Mouse (Mus musculus): Measurements from ENCODE around the gene Guca2b.

The Guca2b gene

DNA sequence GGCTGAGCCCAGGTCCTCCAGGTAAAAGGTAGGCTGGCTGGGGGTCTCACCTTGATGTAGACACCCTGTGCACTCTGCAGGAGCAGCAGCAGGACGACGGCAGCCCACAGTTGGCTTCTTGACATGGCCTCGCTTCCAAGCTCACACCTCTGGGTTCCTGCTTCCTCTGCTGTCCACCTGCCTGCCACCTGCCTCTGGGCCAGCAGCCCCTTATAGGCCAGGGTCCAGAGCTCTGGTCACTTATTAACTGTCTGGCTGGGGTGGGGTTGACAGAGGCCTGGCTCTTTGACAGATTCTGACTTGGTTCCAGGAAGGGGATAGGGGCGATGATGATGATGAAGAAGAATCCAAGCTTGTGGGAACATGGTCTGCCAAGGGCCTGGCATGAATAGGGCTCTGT lies at the start of gene Guca2b:
Guca2b (minus strand) TSS at position 224 of the 400 bp plus-strand sequence.
- DNase-seq (ENCODE audit: low spot score in 2 of 2), result no peak

DNA sequence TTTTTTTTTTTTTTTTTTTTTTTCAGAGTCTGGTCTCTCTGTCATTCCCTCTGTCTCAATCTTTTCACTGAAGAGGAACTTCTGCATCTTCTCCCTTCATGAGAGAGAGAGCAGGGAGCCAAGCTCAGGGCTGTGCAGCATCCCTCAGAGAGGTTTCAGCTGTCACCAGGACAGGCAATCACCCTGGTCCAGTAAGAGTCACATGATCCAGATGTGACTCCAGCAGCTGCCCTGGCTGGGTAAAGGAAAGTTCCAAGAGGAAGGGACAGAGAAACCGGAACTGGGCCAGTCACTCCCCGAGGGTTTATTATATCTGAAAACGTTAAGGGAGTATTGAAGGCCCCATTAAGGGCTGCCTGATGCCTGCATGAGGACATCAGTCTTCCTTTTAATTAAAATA lies 49.0 kb upstream of the Guca2b start:
- peak; percentile 74 to 81 for DNase-seq (ENCODE audit: low spot score in 2 of 2)

DNA sequence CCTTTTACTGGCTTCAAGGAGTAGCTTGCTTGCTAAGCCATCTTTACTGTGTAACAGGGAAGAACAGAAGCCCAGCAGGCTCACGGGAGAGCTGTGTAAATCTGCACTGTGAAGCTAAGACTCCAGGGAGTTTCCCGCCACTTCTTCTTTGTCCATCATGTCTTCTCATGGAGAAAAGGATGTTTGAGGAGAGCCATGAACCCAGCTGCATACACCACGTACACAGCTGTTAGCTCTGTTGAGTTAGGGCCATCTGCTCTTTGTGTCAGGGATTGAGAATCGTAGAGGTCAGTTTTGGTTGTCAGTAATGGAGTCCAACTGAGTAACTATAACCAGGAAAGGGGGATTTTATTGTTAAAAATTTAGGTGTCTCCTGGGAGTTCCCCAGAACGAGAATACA lies 48.6 kb upstream of the Guca2b start:
- peak; percentile 36 to 38 for DNase-seq (ENCODE audit: low spot score in 2 of 2)

DNA sequence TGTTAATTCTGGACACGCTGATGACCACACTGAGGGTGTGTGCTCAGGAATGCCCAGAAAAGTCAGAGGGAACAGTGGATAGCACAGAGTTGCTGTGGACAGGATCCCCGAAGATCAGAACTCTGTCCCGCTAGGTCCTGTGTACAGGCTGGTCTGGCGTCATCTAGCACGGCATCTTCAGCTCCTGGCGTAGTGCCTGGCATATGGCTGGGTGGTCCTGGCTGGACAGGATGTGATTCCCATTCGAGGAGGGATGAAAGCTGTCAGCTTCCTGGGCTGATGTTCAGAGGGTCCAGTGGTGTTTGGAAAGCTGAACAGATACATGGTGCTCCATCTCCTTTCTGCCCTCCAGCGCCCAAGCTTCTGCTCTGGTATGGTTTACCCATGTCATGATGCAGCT lies 45.2 kb upstream of the Guca2b start:
- DNase-seq (ENCODE audit: low spot score in 2 of 2), result no peak

DNA sequence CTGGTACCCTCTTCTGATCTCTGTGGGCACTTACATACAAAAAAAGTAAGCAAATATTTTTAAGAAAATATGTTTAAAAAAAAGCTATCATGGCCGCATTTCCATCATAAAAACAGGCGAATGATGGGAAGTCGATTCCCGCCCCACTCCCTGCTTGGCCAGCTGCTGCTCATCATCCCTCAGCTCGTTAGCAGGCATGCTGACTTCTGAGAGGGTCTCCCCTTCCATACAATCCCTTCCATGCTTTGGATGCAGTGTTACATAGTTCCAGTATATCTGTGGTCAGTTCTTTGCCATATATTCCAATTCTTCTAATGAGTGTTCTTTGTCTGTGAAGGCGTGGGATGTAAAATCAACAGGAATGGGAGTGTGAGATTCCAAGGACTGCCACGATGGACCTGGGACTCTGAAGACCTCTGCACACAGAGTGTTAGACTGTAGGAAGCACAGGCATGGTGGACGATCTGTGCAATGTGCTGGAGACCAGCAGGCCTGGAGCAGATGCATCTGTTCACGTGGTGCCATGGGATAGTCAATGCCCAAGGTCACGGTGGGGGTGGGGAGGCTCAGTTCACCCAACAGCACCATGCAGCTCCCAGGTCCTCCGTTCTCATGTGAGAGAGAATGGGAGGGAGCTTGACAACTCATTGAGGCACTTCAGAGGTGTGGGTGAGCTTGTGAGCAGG lies 42.7 kb upstream of the Guca2b start:
- DNase-seq (ENCODE audit: low spot score in 2 of 2), result no peak

DNA sequence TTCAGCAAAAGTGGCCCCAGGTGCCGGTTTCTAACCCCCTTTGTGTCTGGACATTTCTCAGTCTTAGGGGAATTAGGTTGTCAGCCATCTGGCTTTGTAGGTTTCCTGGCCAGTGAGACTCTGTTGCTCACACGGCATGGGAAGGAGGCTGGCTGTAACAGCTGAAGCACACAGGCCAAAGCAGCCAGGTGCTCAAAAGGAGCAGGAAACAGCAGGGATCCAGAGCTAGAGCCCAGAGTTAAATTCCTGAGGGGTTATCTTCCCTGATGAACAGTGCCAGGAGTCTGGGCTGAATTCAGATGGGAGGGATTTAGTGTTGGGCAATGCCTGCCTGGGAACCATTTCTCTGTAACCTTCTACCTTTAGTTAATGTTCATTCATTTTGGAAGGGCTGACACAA lies 39.6 kb upstream of the Guca2b start:
- DNase-seq (ENCODE audit: low spot score in 2 of 2), result no peak

DNA sequence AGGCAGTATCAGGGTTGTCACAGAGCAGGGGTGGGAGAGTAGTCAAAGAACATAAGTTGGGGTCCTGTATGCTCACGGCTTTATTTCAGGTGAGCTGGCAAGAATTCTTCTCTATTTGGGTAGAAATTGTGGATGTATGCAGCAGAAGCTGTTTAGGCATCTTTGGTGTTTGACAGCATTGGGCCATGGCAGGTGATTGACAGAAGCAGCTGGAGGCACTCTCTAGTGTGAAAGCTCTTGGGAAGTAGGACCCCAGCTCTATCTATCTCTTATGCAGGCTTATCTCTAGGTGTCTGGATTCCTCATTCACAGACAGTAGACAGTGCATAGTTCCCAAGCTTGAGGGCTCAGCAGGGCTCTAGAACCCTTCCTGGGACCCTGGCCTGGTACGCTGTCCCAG lies 27.0 kb upstream of the Guca2b start:
- DNase-seq (ENCODE audit: low spot score in 2 of 2), result no peak

DNA sequence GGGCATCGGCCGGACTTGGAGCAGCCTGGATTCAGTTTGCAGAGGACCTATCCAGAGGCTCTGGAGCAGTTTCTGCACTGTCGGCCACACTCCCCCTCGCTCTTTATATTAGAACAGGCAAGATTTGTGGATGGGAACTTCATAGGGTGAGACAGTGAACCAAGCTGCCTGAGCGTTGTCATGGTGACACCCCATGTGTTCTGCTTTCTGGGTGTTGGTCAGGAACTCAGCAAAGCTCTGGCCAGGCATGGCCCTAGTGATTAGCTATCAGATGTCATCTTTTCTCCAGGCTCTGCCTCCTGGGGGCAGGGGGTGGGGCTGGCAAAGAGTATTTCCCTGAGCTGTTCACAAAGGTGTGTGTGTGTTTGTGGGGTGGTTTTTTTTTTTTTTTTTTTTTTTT lies 23.8 kb upstream of the Guca2b start:
- no peak for DNase-seq (ENCODE audit: low spot score in 2 of 2)

DNA sequence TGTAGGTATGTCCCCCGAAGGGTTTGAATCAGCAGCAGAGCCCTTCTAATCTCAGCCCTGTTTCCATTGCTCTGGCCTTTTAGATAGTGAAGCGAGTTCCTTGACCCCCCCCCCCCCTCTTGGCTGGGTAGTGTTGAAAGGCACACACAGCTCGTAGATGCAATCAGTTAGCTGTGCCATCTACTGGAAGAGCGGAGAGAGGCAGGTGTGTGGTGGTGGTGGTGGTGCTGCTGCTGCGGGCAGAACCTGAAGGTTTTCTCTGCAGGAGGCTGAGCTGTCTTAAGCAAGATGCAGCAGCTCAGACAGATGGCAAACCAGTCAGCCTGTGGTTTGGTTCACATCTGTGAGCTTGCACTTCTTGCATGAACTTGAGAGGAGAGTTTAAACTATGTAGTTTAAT lies 13.9 kb upstream of the Guca2b start:
- no peak for DNase-seq (ENCODE audit: low spot score in 2 of 2)

DNA sequence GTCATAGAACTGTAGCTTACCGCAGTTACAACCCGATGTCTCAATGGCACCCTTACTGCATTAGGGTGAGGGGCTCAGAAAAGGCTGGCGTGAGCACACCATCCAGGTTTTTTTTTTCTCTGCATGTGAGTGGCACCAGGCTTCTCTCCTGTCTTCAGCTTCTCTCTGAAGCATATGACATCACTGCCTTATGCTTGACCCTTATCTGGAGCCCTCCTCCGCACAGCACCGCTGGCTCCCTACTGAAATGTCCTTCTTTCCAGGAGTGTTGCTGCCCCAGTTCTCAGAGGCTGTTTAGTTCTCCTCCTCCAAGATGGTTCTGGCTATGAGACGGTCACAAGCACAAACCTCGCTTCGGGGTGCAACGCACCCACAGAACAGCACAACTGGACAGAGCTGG lies 12.4 kb upstream of the Guca2b start:
- DNase-seq (ENCODE audit: low spot score in 2 of 2), result no peak

DNA sequence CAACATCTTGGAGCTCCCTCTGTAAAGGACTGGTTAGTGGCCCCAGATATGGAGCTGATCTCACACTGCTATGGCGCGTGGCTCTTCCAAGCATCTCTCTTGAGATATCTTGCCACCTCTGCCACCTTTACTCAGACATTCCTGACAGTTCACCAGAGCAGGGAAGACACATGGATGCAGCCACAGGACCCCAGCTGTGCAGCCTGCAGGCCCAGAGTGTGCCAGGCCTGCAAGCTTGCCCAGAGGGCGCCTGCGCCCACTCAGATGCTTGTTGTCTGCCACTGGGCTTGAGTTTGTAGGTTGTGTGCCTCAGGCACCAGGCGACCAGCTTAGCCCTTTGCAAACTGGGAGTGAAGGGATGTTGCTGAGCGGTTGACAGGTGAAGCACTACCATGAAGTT lies 12.0 kb upstream of the Guca2b start:
- DNase-seq (ENCODE audit: low spot score in 2 of 2), result no peak

DNA sequence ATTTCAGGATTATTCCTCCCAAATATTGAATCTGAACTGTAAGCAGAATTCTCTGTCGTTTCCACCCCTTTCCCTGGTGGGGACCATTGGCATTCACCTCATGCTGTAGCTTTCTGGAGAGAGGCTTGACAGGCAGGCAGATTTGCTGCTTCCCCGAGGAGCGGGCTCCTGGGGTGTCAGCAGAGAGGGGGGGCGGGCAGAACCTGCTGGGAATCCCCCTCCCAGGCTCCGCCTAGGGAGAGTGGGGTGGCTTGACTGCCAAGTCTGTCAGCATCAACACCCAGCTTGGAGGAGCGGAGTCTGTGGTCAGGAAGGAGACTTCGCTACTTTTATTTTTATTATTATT lies 11.4 kb upstream of the Guca2b start:
- no peak for DNase-seq (ENCODE audit: low spot score in 2 of 2)

DNA sequence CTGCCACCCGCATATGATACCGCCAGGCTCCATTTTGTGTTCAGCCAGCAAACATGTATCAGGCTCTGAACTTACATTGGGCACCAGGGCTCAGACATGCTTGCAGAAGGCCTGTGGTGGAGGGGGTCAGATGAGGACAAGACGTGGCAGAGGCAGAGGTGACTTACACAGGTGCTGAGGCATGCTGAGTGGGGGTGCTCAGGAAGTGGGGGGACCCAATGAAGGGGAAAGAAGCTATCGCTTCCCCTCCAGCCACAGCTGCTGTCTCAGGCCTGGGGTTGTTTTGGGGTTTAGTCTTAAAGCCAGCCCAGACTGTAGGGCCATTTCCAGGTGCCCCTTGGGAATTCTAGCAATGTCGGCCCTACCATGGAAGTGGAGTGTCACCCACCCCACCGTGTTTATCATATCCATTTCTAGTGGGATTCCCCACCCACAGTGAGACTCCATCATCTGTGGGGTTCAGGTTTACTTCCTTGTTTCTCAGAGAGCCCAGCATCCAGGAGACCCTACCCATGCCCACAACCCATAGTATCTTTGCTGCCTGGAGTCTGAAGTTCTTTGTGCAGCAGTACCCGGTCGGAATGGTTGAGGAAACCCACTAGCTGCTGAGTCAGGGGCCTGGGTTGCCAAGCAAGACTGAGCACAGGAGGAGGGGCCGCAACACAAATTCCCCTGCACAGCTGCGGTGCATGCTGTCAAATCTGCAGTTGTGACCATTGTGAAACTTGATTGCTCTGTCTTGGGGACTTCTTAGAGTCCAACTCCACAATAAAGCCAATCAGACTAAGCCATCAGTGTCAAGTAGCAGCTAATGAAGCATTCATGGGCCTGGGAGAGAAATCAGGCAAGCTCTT lies 10.8 kb upstream of the Guca2b start:
- no peak for DNase-seq (ENCODE audit: low spot score in 2 of 2)

DNA sequence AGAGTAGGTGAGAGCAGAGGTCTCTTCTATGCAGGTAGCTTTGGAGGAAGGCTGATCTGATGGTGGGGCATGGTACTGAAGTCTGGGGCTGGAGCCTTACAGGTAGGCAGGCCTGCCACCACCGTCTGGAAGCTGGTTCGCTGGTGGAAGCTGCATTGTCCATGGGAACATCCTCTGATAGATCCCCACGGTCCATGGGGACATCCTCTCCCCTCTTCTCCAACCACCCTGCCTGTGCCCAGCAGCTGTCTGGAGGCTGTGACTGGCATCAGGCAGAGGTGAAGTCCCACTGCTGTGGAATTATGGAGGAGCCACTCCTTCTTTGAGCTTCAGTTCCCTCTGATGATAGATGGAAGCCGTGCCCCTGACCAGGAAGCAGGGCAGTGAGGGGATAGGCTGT lies 9.8 kb upstream of the Guca2b start:
- DNase-seq (ENCODE audit: low spot score in 2 of 2), result no peak

DNA sequence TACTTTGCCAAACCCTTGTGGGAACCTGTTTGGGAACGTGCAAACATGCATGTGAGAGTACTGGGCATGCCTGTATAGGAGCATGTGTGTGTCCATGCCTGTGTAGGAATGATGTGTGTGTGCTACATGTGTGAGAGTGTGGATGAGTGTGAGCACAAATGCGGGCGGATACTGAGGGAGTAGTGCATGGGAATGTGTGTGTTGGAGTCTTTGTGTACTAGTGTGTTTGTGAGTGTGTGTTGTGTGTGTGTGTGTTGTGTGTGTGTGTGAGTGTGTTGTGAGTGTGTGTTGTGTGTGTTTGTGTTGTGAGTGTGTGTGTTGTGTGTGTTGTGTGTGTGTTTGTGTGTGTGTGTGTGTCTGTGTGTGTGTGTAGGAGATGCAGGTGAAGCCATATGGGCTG lies 9.4 kb upstream of the Guca2b start:
- no peak for DNase-seq (ENCODE audit: low spot score in 2 of 2)

DNA sequence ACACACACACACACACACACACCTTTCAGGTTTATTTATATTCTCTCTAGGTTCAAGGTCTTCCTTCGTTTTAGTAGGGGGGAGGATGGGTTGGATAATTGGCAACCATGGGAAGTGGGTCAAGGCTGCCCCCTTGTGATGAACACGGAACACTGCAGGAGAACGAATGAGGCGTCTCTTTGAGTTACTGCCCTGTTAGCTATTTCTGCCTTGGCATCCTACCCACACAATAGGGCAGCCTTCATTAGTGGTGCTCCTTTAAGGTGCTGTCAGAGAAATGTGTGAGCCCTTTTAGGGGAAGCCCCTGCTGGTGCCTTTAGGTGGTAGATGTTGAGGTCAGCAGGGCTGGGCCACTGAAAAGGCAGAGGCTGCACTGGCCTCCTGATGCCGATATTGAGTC lies 8.7 kb upstream of the Guca2b start:
- DNase-seq (ENCODE audit: low spot score in 2 of 2), result peak; percentile 29 to 33

DNA sequence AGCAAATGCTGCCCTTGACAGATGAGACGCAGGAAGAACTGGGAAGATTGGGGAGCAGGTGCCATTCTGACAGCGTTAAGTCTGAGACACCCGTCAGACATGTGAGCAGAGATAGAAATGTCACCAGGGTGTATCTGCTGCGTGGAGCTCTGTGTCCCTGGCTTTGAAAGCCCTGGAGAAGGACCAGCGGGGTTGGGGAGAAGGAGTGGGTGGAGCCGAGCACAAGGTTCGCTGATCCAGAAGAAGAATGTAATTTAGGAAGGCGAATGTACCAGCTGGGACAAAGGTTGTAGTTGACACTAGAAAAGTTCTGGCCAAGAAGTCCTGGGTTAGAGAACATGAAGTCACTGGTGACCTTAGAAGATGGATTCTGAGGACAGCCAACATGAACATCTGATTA lies 7.4 kb upstream of the Guca2b start:
- DNase-seq (ENCODE audit: low spot score in 2 of 2), result peak; percentile 40 to 47

DNA sequence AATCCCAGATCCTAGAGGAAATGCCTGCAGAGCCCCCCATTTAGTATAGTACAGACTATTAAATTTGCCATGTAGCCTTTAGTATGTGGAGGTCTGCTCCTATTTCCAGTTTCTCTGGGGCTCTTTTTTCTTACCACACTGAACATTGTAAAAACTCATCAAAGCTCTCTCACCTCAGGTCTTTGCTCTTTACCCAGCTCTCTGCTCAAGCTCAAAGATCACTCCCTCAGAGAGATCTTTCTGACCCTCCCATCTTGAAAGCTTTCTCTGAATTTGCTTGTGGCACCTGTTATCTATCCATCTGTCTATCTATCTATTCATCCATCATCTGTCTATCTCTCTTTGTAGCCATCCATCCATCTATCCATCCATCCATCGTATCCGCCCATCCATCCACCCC lies 6.4 kb upstream of the Guca2b start:
- no peak for DNase-seq (ENCODE audit: low spot score in 2 of 2)

DNA sequence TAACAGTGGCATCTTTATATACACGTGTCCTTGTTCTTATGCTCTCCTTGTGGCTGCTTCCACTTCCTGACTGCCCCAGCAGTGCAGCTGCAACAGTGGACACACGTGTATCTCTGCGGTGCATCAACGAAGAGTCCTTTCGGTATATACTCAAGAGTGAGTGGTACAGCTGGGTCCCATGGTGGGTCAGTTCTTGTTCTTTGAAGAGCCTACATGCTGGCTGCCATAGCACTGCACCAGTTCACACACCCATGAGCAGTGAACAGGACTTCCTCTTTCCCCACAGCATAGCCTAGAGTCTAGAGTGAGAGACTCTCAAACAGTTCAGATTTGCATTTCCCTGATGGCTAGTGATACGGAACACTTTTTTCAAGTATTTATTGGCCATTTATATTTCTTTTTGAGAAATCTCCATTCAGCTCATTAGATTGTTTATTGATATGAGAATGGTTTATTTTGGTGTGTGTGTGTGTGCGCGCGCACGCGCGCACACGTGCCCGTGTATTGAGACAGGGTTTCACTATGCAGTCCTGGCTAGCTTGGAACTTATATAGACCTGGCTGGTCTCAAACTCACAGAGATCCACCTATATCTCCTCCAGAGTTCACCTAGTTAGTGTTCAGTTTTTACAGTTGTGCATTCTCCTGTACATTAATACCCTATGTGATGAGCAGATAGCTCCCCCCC lies 4.8 kb upstream of the Guca2b start:
- DNase-seq (ENCODE audit: low spot score in 2 of 2), result no peak

DNA sequence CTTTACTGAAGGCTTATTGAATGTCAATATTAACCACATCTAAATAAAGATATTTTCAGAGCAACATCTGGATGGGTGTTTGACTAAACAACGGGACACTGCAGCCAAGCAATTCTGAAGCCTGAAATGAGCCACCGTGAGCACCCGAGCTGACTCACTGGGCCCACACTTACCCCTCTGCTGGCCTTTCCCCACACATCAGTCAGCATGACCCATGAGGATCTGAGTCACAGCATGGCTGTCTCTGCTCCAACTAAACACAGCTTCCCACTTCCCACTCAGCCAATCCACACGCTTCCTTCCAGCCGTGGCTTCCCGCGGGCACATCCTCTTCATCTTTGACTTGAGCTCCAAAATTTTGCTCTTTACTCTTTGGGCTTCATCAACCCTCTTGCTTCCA lies 4.2 kb upstream of the Guca2b start:
- peak; percentile 26 to 32 for DNase-seq (ENCODE audit: low spot score in 2 of 2)

DNA sequence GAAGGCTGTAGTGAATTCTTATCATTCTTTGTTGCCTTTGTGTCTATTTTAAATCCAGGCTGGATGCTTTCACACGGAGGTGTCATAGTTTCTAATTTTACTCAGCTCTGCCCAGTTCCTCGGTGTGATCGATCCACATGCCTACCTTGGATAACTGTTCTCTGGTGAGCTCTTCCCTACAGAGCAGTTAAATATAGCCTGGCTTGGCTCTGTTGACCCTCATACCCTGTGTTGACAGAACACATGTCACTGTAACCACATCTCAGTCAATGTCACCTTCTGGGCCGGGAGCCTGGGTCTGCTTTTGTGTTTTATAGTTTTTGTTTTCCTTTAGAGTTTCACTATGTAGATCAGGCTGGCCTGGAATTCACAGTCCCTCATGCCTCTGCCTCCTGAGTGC lies 3.4 kb upstream of the Guca2b start:
- DNase-seq (ENCODE audit: low spot score in 2 of 2), result peak; percentile 55 to 60

DNA sequence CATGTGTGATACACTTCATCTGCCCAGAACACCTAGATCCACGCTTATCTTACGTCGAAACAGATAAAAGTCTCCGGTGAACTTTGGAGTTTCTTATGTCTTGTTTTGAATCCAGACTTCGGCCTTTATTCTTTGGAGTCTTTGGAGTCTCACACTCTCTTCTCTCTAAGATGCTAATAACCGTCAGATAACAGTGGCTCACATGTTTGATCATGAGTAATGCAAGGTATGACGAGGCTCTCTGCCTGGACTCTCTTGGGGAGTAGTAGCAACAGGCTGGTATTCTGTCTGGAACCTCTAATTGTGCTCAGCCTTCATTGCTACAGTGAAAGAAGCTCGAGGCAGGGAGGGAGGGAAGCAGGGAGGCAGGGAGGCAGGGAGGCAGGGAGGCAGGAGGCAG lies 1.3 kb upstream of the Guca2b start:
- no peak for DNase-seq (ENCODE audit: low spot score in 2 of 2)

DNA sequence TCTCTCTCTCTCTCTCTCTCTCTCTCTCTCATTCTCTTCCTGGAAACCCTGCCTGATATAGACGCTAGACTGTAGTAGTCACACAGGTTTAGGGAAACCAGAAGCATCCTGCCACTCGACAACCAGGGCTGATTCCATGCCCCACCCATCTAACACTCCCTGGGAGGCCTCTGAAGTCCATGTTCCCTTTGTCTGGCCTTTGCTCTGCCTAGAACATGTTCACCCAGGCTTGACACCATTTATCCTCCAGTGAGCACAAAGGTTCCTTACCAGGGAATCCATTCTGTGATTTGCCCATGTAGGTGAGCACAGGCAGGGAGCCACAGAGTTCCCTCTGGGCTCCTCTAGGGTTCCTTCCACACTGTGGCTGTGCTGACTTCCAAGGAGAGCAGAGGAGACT lies 508 bp downstream of the Guca2b start:
- no peak for DNase-seq (ENCODE audit: low spot score in 2 of 2)

Measured in heart, adult 9 months (tissue).